In genomic region chr7:135716445-135716877, GRCm38 (mm10) we compare ENCODE assay signal across 8 mouse cellular contexts. TPM values are rescaled to one million over a fixed set of nuclear protein-coding genes. Genes with fewer than 3 reads are reported as not detected.
DNase-seq lines count a peak whose midpoint lies in the region; ATAC-seq and TF ChIP-seq lines count a peak whose summit lies in the region.

No protein-coding gene starts in this region.

- under 1% methylated on average over 21 of the region's 28 CpGs for WGBS in hindbrain, embryonic 12.5 days

- no peak overlapping the region for H3K27ac ChIP-seq in hindbrain, embryonic 12.5 days

- H3K4me3 ChIP-seq in hindbrain, embryonic 12.5 days = peak overlapping the region; percentile 69

- no peak for TF ChIP-seq CTCF in Patski (IDR thresholded peaks at IDR 0.05)

- DNase-seq in Patski (ENCODE audit: low read depth, low spot score) = no peak
- DNase-seq in cerebellum, postnatal 10 days = peak; percentile 94 to 96
- DNase-seq in frontal cortex, postnatal 10 days (ENCODE audit: low spot score in 2 of 2) = peak; percentile 77 to 86
- DNase-seq in layer of hippocampus, postnatal 10 days (ENCODE audit: low spot score in 2 of 2) = peak; percentile 81 to 87
- DNase-seq in lung, postnatal 10 days = peak; percentile 95
- DNase-seq in ovary, postnatal 14 days (ENCODE audit: low spot score) = peak; percentile 81
- peak; percentile 89 for DNase-seq in thymus, postnatal 10 days (ENCODE audit: low spot score in 2 of 2)

- no peaks in the 10 kb centered on the region for H3K9me3 ChIP-seq in hindbrain, embryonic 12.5 days (replicated peaks)

- no peaks in the 10 kb centered on the region for H3K36me3 ChIP-seq in hindbrain, embryonic 12.5 days

- H3K4me2 ChIP-seq in hindbrain, embryonic 12.5 days (replicated peaks) = peak overlapping the region; percentile 93

- CTCF ChIA-PET in Patski (lab: Charles Lee) = interaction anchor here (0.8 kb wide), 1 partner anchor 19 kb away, joined by 3 read pairs; no protein-coding TSS in a partner anchor

- POLR2A ChIA-PET in Patski (lab: Charles Lee) = interaction anchor here (0.6 kb wide), 1 partner anchor 32 kb away, joined by 3 read pairs; no protein-coding TSS in a partner anchor

- in situ Hi-C loops in Patski (cut with MboI; ENCODE audit: low pct_unique_long_range_greater_than_20kb) = no loop called here

- peak overlapping the region; percentile 79 for H3K9ac ChIP-seq in hindbrain, embryonic 12.5 days

- peaks cover 24% of the 10 kb centered on the region for H3K4me1 ChIP-seq in hindbrain, embryonic 12.5 days

- H3K27me3 ChIP-seq in Patski = no peaks in the 10 kb centered on the region
- H3K27me3 ChIP-seq in hindbrain, embryonic 12.5 days = no peaks in the 10 kb centered on the region; the same call in 1 of the 2 replicates

- peak; percentile 97 for ATAC-seq in Patski
- ATAC-seq in hindbrain, embryonic 12.5 days (ENCODE audit: low FRiP score) = peak; percentile 97

RNA-seq across cellular contexts. Expression of gene Mki67, which starts 0.3 kb away (rescaled TPM):
- polyA plus RNA-seq in Patski (2021) = 39.6 TPM
- polyA plus RNA-seq in hindbrain, embryonic 12.5 days (2016; fragmentation: Nextera tagmentation; extraction: Ambion mirVana) = 36.0 and 37.0 TPM in 2 replicates
- 1 to 10 TPM; 9.9 TPM for total RNA-seq in layer of hippocampus, postnatal 10 days (2021)
